Mouse (Mus musculus) kidney, postnatal 0 days (tissue): Measurements from ENCODE around the gene Snrpb2. TPM values are rescaled to one million over a fixed set of nuclear protein-coding genes. Genes with fewer than 3 reads are reported as not detected.

Source experiments
- ATAC-seq: fragments of 200-750 bp; cut with Nextera tagmentation; replicated peaks from 2 replicates; pipeline ENCODE4 v1.8.0; 2017; ENCODE audit warnings: low read depth, moderate number of reproducible peaks, moderate TSS enrichment, moderate library complexity; ENCODE audit not compliant: low FRiP score
- DNase-seq: peaks from one replicate; pipeline ENCODE4 v3.0.0-alpha.2; 2016; ENCODE audit warnings: low spot score
- H3K27ac ChIP-seq: fragments of 300-500 bp; sonication (generic); 2 replicates; pipeline ENCODE4 v1.5.1; 2014; ENCODE audit warnings: mild to moderate bottlenecking
- H3K27me3 ChIP-seq: fragments of 300-500 bp; sonication (generic); 2 replicates; pipeline ENCODE4 v1.6.1; 2014; ENCODE audit warnings: low read length, mixed read lengths; ENCODE audit not compliant: insufficient read depth
- H3K36me3 ChIP-seq: fragments of 300-500 bp; sonication (generic); 2 replicates; pipeline ENCODE4 v1.6.1; 2014; ENCODE audit warnings: low read length, mixed read lengths; ENCODE audit not compliant: insufficient read depth
- H3K4me1 ChIP-seq: fragments of 300-500 bp; sonication (generic); replicated peaks from 2 replicates; pipeline ENCODE4 v1.6.1; 2014; ENCODE audit warnings: antibody characterized with exemption, low read length, mixed read lengths; ENCODE audit not compliant: insufficient read depth
- H3K4me2 ChIP-seq: fragments of 300-500 bp; sonication (generic); 2 replicates; pipeline ENCODE4 v1.6.1; 2014; ENCODE audit warnings: mild to moderate bottlenecking, low read length, moderate library complexity, mixed read lengths
- H3K4me3 ChIP-seq: fragments of 300-500 bp; sonication (generic); replicated peaks from 2 replicates; pipeline ENCODE4 v1.5.1; 2014; ENCODE audit warnings: low read depth, low read length
- H3K9ac ChIP-seq: fragments of 300-500 bp; sonication (generic); 2 replicates; pipeline ENCODE4 v1.6.1; 2014; ENCODE audit warnings: low read depth, low read length
- H3K9me3 ChIP-seq: fragments of 300-500 bp; sonication (generic); replicated peaks from 2 replicates; pipeline ENCODE4 v1.6.1; 2016; ENCODE audit warnings: low read length, inconsistent platforms, mixed read lengths
- CTCF ChIP-seq: IDR thresholded peaks from 2 replicates; pipeline ENCODE4 v1.5.1; 2016; ENCODE audit warnings: antibody characterized with exemption, low read depth, mild to moderate bottlenecking, moderate library complexity
- WGBS: fragments of 180-500 bp; shearing (Covaris S2); extraction: QIAGEN DNeasy Blood & Tissue Kit; methylation state at CpG from one replicate; pipeline ENCODE4 v1.1.7; 2014; 5-methylcytosine and 5-hydroxymethylcytosine counted together
- polyA plus RNA-seq: library from polyadenylated mRNA; unstranded; fragments of >200 nt; fragmentation: Nextera tagmentation; extraction: Ambion mirVana; gene quantifications from 2 replicates; pipeline ENCODE4 v1.2.1, GENCODE M21; 2015

Gene Snrpb2
- 88.3 and 95.3 TPM in 2 replicates for polyA plus RNA-seq

- Histone ChIP-seq H3K4me1 (no peaks in the 10 kb centered on the region), H3K9ac (peak within 1 kb of the TSS; percentile 85), H3K4me3 (peak within 1 kb of the TSS; percentile 95), H3K4me2 (peak within 1 kb of the TSS; percentile 69), H3K27ac (peak within 1 kb of the TSS; percentile 75), H3K9me3 (no peaks in the 10 kb centered on the region), H3K27me3 (no peaks in the 10 kb centered on the region), H3K36me3 (peaks cover 16% of the 10 kb centered on the region)
- ATAC-seq (peak; percentile 87), DNase-seq (peak; percentile 96)
- WGBS, result 1% methylated on average over 55 of the region's 55 CpGs
- TF ChIP-seq CTCF, result peak; percentile 45; the same call in 1 of the 2 replicates
Measured at GRCm38 (mm10) chr2:143062812-143063792, at the start of gene Snrpb2. Snrpb2 (plus strand) TSS chr2:143063039.

GRCm38 (mm10) chr2:143013057-143013456, 49.8 kb upstream of the Snrpb2 start:
- ATAC-seq (no peak), DNase-seq (no peak)
- 69% methylated on average over 5 of the region's 5 CpGs for WGBS
- no peak overlapping the region for H3K4me2 ChIP-seq
- H3K4me1 ChIP-seq, result no peaks in the 10 kb centered on the region
- no peak overlapping the region for H3K27ac ChIP-seq
- TF ChIP-seq CTCF, result no peak
- no peaks in the 10 kb centered on the region for H3K9me3 ChIP-seq
- no peak overlapping the region for H3K4me3 ChIP-seq
- H3K36me3 ChIP-seq, result no peaks in the 10 kb centered on the region
- H3K27me3 ChIP-seq, result no peaks in the 10 kb centered on the region
- no peak overlapping the region for H3K9ac ChIP-seq

GRCm38 (mm10) chr2:143018084-143018483, 44.8 kb upstream of the Snrpb2 start:
- no peak for DNase-seq
- no peak overlapping the region for H3K27ac ChIP-seq
- TF ChIP-seq CTCF, result no peak
- H3K9me3 ChIP-seq, result no peaks in the 10 kb centered on the region
- no peak overlapping the region for H3K9ac ChIP-seq
- H3K4me2 ChIP-seq, result no peak overlapping the region
- 0 out of 2 replicates have a peak, but pooled peaks cover 2% of the 10 kb centered on the region for H3K4me1 ChIP-seq
- H3K4me3 ChIP-seq, result no peak overlapping the region
- no peaks in the 10 kb centered on the region for H3K27me3 ChIP-seq
- no peak for ATAC-seq
- WGBS, result 87% methylated on average over 8 of the region's 8 CpGs
- H3K36me3 ChIP-seq, result no peaks in the 10 kb centered on the region

GRCm38 (mm10) chr2:143018591-143019130, 44.2 kb upstream of the Snrpb2 start:
- H3K4me3 ChIP-seq, result no peak overlapping the region
- H3K36me3 ChIP-seq, result no peaks in the 10 kb centered on the region
- no peak for TF ChIP-seq CTCF
- no peak overlapping the region for H3K9ac ChIP-seq
- DNase-seq (peak; percentile 91), ATAC-seq (peak; percentile 78)
- H3K4me1 ChIP-seq, result 0 out of 2 replicates have a peak, but pooled peaks cover 2% of the 10 kb centered on the region
- no peaks in the 10 kb centered on the region for H3K27me3 ChIP-seq
- peak overlapping the region; percentile 27; the same call in 1 of the 2 replicates for H3K4me2 ChIP-seq
- H3K27ac ChIP-seq, result no peak overlapping the region
- no peaks in the 10 kb centered on the region for H3K9me3 ChIP-seq
- 3% methylated on average over 5 of the region's 5 CpGs for WGBS

GRCm38 (mm10) chr2:143019727-143020126, 43.1 kb upstream of the Snrpb2 start:
- no peaks in the 10 kb centered on the region for H3K36me3 ChIP-seq
- no peak overlapping the region for H3K9ac ChIP-seq
- H3K9me3 ChIP-seq, result no peaks in the 10 kb centered on the region
- H3K4me3 ChIP-seq, result no peak overlapping the region
- no peaks in the 10 kb centered on the region for H3K27me3 ChIP-seq
- DNase-seq (no peak), ATAC-seq (no peak)
- 0 out of 2 replicates have a peak, but pooled peaks cover 2% of the 10 kb centered on the region for H3K4me1 ChIP-seq
- TF ChIP-seq CTCF, result no peak
- no peak overlapping the region for H3K27ac ChIP-seq
- WGBS, result 14% methylated on average over 2 of the region's 2 CpGs
- H3K4me2 ChIP-seq, result no peak overlapping the region

- H3K4me1 ChIP-seq, result 0 out of 2 replicates have a peak, but pooled peaks cover under 1% of the 10 kb centered on the region
- WGBS, result 80% methylated on average over 2 of the region's 2 CpGs
- H3K9me3 ChIP-seq, result no peaks in the 10 kb centered on the region
- H3K27me3 ChIP-seq, result no peaks in the 10 kb centered on the region
- H3K27ac ChIP-seq, result no peak overlapping the region
- no peak for ATAC-seq
- H3K9ac ChIP-seq, result no peak overlapping the region
- H3K4me2 ChIP-seq, result no peak overlapping the region
- no peaks in the 10 kb centered on the region for H3K36me3 ChIP-seq
- H3K4me3 ChIP-seq, result no peak overlapping the region
- peak; percentile 33 for DNase-seq
- TF ChIP-seq CTCF, result no peak
Measured at GRCm38 (mm10) chr2:143023331-143023730, 39.5 kb upstream of the Snrpb2 start.
